Mouse (Mus musculus) thymus, adult 2 months (tissue): ENCODE results near the gene Ufc1.
A peak's percentile ranks its signal among the peaks of the same experiment; 100 is the strongest.

Source experiments
- CTCF ChIP-seq: fragments of 200-500 bp; IDR thresholded peaks from 2 replicates; pipeline ENCODE4 v1.5.1; 2012; ENCODE audit warnings: mild to moderate bottlenecking, control low read depth, low read length, moderate library complexity, borderline replicate concordance; ENCODE audit not compliant: control insufficient read depth, poor library complexity, insufficient read depth; ENCODE audit errors: extremely low read depth
- POLR2A ChIP-seq: fragments of 200-500 bp; IDR thresholded peaks from 2 replicates; pipeline ENCODE4 v1.6.1; 2012; ENCODE audit warnings: mild to moderate bottlenecking, low read length, control low read depth, moderate library complexity; ENCODE audit not compliant: control insufficient read depth, poor library complexity, insufficient read depth; ENCODE audit errors: extremely low read depth

DNA sequence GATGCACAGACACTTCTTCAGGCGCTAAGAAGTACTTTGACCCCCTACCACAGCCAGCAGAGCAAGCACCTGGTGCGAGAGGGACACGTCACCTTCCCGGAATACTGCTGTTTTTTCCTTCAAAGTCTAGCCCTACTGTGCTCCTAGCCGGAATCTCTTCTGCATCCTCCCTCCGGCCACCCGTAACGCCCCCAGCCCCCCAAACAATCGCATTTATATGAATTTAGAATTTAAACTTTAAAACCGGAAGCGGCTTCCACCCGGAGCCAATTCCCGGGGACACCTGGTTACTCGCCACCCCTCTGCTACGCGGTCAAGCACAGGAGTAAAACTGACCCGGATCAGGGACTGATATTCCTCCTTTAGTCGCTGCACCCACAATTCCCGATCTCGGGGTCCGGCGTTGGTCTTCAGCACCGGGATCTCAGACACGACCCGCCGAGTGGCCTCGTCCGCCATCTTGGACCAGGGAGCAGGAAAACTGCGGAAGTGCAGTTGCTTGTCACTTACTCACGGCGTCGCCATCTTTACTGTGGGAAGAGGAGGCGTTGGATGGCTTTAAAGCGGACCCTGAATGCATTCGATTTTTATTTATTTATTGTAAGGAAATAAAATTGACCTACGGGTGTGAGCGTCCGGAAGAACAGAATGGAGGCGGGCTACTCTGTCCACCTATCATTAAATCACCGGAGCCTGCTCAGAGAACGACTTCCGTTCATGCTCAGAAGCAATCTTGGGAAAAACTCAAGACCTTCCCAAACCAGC is at the start of gene Ufc1:
- TF ChIP-seq CTCF (no peak), POLR2A (0 out of 2 replicates have a peak, but pooled peaks have one; percentile 41)
